Mouse (Mus musculus): ENCODE measurements around the gene Dip2a. TPM values are rescaled to one million over a fixed set of nuclear protein-coding genes. Genes with fewer than 3 reads are reported as not detected.
A peak's percentile ranks its signal among the peaks of the same experiment; 100 is the strongest.

Dip2a gene
- polyA plus RNA-seq, 1 experiment from 2014 or later, result 8.2 TPM

DNA sequence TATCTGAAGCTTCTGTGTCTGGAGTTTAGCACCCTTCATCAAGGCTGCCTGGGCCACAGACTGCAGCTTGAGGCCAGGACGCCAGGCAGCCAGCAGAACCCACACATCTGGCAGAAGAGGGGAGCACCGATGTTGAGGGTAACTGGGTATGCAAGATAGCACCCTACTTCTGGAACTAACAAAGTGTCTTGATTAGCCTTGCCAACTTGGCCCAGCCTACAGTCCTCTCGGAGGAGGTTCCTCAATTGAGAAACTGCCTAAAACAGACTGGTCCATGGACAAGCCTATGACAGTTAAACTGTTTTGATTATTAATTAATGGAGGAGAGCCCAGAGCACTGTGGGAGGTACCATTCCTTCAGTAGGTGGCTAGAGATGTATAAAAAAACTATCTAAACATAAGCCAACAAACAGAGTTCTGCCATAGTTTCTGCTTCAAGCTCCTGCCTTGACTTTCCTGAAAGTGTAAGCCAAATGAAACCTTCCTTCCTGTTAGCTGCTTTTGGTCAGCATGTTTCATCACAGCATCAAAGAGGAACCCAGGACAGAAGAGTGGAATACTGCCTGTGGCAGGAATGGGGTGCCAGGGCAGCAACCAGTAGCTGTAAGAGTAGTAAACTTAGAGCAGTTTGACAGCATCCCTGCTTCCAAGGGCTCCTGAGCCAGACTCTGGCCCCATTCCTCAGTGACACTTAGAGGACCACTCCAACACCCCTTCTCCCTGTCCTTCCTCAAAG, 55.0 kb downstream of the Dip2a start:
- WGBS, result 88% methylated on average over 3 of the region's 3 CpGs
- no peaks in the 10 kb centered on the region for H3K9me3 ChIP-seq
- no peak for DNase-seq (ENCODE audit: low spot score)

DNA sequence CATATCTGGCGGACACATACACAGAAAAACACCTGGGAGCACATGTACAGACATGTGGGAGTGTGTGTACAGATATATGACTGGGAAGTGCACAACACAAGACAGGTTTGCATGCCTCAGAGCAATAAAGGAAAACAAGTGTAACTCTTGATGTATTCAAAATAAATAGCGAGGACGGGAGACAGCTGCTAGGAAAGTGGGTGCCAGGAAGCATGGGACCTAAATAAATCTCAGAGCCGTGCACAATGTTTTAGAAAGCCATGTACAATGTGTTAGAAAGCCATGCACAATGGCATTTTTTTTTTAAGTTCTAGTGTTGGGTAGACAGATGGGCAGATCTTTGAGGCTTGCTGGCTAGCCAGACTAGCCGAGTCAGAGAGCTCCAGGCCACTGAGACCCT, 56.0 kb downstream of the Dip2a start:
- Histone ChIP-seq H3K27me3 (ENCODE audit: insufficient read depth, poor library complexity, severe bottlenecking) (no peaks in the 10 kb centered on the region), H3K9me3 (no peaks in the 10 kb centered on the region), H3K4me1 (replicated peaks) (no peaks in the 10 kb centered on the region), H3K36me3 (peaks cover 92% of the 10 kb centered on the region), H3K27ac (no peak overlapping the region), H3K4me3 (no peak overlapping the region)
- DNase-seq (ENCODE audit: low spot score), result no peak
- WGBS, result 91% methylated on average over 5 of the region's 5 CpGs

More for the DNA sequence above, 55.0 kb downstream of the Dip2a start:
- Histone ChIP-seq H3K27ac (no peak overlapping the region), H3K4me1 (replicated peaks) (no peaks in the 10 kb centered on the region), H3K36me3 (peaks cover 92% of the 10 kb centered on the region), H3K4me3 (no peak overlapping the region), H3K27me3 (ENCODE audit: insufficient read depth, poor library complexity, severe bottlenecking) (no peaks in the 10 kb centered on the region)

GRCm38 (mm10) chr10:76288268-76288993, 56.7 kb downstream of the Dip2a start:
- no peak for DNase-seq (ENCODE audit: low spot score)
- no peaks in the 10 kb centered on the region for H3K9me3 ChIP-seq
- peaks cover 92% of the 10 kb centered on the region for H3K36me3 ChIP-seq
- WGBS, result 84% methylated on average over 11 of the region's 11 CpGs
- no peaks in the 10 kb centered on the region for H3K4me1 ChIP-seq (replicated peaks)
- no peak overlapping the region for H3K27ac ChIP-seq
- H3K4me3 ChIP-seq, result no peak overlapping the region
- no peaks in the 10 kb centered on the region for H3K27me3 ChIP-seq (ENCODE audit: insufficient read depth, poor library complexity, severe bottlenecking)

DNA sequence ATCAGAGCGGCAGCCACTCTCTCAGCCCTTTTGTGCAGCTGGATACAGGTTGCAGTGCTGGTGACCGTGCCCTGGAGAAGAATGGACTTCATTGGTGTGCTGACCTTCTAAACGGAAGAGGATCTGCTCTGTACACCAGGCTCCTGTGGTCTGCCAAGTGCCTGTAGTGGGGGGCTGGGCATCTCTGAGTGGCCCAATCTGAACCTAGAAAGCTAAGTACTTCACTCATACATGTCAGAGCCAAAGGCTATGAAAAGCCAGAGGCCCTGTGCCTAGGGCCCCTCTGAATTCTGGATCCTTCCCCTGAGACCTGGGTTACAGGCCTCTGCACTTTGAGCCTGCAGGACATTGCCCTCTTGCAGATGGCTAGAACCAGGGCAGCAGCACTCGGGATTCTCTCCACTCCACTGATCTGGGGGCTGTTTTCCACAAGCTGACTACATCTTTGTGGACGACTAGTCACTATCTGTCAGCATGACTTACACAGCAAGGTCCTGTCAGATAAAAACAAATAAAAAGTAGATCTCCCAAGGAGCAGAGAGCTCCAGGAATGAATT, 66.5 kb downstream of the Dip2a start:
- 72% methylated on average over 5 of the region's 5 CpGs for WGBS
- peaks cover 85% of the 10 kb centered on the region for H3K36me3 ChIP-seq
- no peak for DNase-seq (ENCODE audit: low spot score)

GRCm38 (mm10) chr10:76275256-76275655, 69.8 kb downstream of the Dip2a start:
- Histone ChIP-seq H3K4me1 (replicated peaks) (no peaks in the 10 kb centered on the region), H3K27me3 (ENCODE audit: insufficient read depth, poor library complexity, severe bottlenecking) (no peaks in the 10 kb centered on the region), H3K9me3 (no peaks in the 10 kb centered on the region), H3K27ac (no peak overlapping the region), H3K4me3 (no peak overlapping the region), H3K36me3 (peaks cover 85% of the 10 kb centered on the region)
- DNase-seq (ENCODE audit: low spot score), result no peak
- 79% methylated on average over 10 of the region's 10 CpGs for WGBS

More for the DNA sequence above, 66.5 kb downstream of the Dip2a start:
- H3K4me1 ChIP-seq (replicated peaks), result no peaks in the 10 kb centered on the region
- H3K9me3 ChIP-seq, result no peaks in the 10 kb centered on the region
- no peak overlapping the region for H3K4me3 ChIP-seq
- no peaks in the 10 kb centered on the region for H3K27me3 ChIP-seq (ENCODE audit: insufficient read depth, poor library complexity, severe bottlenecking)
- no peak overlapping the region for H3K27ac ChIP-seq

DNA sequence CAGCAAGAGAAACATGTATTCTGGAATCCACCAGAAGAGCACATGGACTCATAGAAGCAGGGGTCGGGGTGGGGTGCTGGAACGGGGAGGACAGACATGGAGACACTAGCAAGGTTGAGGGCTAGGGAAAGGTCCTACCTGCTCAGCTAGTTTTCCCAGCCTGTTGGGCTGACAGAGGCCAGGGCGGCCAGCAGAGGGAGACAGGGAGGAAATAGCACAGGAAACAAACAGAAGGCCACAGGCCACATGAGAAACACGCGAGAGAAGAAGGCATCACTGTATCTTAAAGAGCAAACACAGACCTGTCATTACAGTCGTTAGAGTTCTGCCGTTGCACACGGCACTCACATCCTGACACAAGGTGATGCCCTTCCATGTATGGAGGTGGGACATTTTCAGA, 73.9 kb downstream of the Dip2a start:
- Histone ChIP-seq H3K27ac (no peak overlapping the region), H3K36me3 (peaks cover 84% of the 10 kb centered on the region), H3K27me3 (ENCODE audit: insufficient read depth, poor library complexity, severe bottlenecking) (no peaks in the 10 kb centered on the region), H3K4me3 (no peak overlapping the region), H3K9me3 (no peaks in the 10 kb centered on the region), H3K4me1 (replicated peaks) (no peaks in the 10 kb centered on the region)
- DNase-seq (ENCODE audit: low spot score), result peak; percentile 24
- 57% methylated on average over 8 of the region's 8 CpGs for WGBS

DNA sequence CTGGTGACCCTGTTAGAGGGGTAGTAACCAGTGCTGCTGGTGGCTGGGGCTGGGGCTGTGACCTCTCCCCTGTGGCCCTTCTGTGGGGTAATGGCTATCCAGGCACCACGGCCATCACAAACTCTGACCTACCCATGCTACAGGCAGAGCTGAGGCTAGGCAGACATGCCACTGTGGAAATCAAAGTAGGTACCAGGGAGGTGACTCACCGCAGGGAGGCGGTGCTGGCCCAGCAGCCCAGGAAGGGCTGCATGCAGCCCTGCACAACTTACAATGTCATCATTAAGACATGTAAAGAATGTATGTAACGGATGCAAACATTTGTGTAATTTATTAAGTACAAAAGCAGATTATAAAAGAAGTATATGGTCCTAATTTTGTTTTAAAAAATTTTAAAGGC, 82.7 kb downstream of the Dip2a start:
- H3K27ac ChIP-seq, result 0 out of 2 replicates have a peak overlapping the region, but pooled peaks have one; percentile 50
- 56% methylated on average over 4 of the region's 4 CpGs for WGBS

DNA sequence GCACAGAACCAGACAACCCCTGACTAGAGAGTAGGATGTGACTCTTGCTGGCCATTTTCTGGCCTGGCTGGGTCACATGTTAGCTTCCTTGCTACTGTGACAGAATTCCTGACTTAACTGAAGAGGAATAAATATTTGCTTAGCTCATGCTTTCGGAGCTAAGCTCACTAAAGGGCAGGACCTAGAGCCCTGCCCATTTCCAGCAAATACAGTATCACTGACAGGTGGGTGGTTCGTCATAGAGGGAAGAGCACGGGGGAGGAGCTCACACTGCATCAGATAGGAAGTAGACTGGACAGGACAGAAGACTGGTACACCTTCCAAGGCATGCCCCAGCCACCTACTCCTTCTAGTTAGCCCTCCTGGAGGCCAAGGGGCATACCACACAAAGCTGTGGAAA, 83.6 kb downstream of the Dip2a start:
- DNase-seq (ENCODE audit: low spot score), result no peak
- no peak overlapping the region for H3K27ac ChIP-seq
- H3K4me3 ChIP-seq, result no peak overlapping the region
- peaks cover 26% of the 10 kb centered on the region for H3K4me1 ChIP-seq (replicated peaks)
- no peaks in the 10 kb centered on the region for H3K27me3 ChIP-seq (ENCODE audit: insufficient read depth, poor library complexity, severe bottlenecking)
- H3K9me3 ChIP-seq, result no peaks in the 10 kb centered on the region
- peaks cover 23% of the 10 kb centered on the region for H3K36me3 ChIP-seq
- WGBS, result 84% methylated on average over 3 of the region's 3 CpGs

More for the DNA sequence above, 82.7 kb downstream of the Dip2a start:
- H3K27me3 ChIP-seq (ENCODE audit: insufficient read depth, poor library complexity, severe bottlenecking), result no peaks in the 10 kb centered on the region
- H3K36me3 ChIP-seq, result peaks cover 30% of the 10 kb centered on the region
- no peak for DNase-seq (ENCODE audit: low spot score)
- H3K9me3 ChIP-seq, result no peaks in the 10 kb centered on the region
- H3K4me1 ChIP-seq (replicated peaks), result peaks cover 26% of the 10 kb centered on the region
- H3K4me3 ChIP-seq, result no peak overlapping the region

GRCm38 (mm10) chr10:76260358-76261059, 84.6 kb downstream of the Dip2a start:
- H3K4me1 ChIP-seq (replicated peaks), result peaks cover 26% of the 10 kb centered on the region
- peak overlapping the region; percentile 50; the same call in 1 of the 2 replicates for H3K27ac ChIP-seq
- no peaks in the 10 kb centered on the region for H3K9me3 ChIP-seq
- whole genome bisulfite sequencing, result 64% methylated on average over 11 of the region's 11 CpGs
- no peak overlapping the region for H3K4me3 ChIP-seq
- peak; percentile 29 for DNase-seq (ENCODE audit: low spot score)
- no peaks in the 10 kb centered on the region for H3K27me3 ChIP-seq (ENCODE audit: insufficient read depth, poor library complexity, severe bottlenecking)
- H3K36me3 ChIP-seq, result peaks cover 14% of the 10 kb centered on the region

DNA sequence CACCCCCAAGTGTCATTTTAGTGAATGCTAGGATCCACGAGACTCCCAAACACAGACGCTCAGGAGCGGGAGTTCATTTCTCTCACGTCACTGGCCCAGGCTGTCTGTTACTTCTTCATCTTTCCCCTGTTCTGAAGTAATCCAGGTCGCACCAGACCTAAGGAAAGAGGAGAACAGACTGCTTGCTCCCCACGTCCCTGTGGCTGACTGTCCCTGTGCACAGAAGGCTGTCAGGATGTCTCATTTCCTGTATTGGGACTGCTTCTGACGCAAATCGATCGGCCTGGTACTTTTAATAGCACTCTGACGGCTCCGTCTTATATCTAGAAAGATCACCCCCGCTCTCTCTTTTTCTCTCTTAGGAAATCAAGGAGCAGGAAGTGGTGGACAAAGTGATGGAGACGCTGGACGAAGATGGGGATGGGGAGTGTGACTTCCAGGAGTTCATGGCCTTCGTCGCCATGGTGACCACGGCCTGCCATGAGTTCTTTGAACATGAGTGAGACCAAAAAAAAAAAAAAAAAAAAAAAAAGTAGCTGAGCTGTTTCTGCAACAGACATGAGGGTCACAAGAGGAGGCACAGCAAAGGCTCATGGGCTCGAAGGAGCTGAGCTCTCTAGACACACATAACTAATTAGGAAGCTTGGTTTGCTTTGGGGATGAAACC, 85.4 kb downstream of the Dip2a start:
- peak; percentile 33 for DNase-seq (ENCODE audit: low spot score)
- H3K4me3 ChIP-seq, result no peak overlapping the region
- H3K27me3 ChIP-seq (ENCODE audit: insufficient read depth, poor library complexity, severe bottlenecking), result no peaks in the 10 kb centered on the region
- peaks cover 26% of the 10 kb centered on the region for H3K4me1 ChIP-seq (replicated peaks)
- WGBS, result 72% methylated on average over 18 of the region's 18 CpGs
- peak overlapping the region; percentile 50; the same call in 1 of the 2 replicates for H3K27ac ChIP-seq
- peaks cover 7% of the 10 kb centered on the region for H3K36me3 ChIP-seq
- no peaks in the 10 kb centered on the region for H3K9me3 ChIP-seq

- Histone ChIP-seq H3K27me3 (ENCODE audit: insufficient read depth, poor library complexity, severe bottlenecking) (no peaks in the 10 kb centered on the region), H3K27ac (no peak overlapping the region; the same call in 1 of the 2 replicates), H3K9me3 (no peaks in the 10 kb centered on the region), H3K4me1 (replicated peaks) (peaks cover 26% of the 10 kb centered on the region), H3K4me3 (no peak overlapping the region), H3K36me3 (no peaks in the 10 kb centered on the region)
- DNase-seq (ENCODE audit: low spot score), result no peak
- 87% methylated on average over 12 of the region's 12 CpGs for WGBS
Measured at GRCm38 (mm10) chr10:76257719-76258390, 87.2 kb downstream of the Dip2a start.

- H3K4me1 ChIP-seq (replicated peaks), result peaks cover 23% of the 10 kb centered on the region
- H3K27me3 ChIP-seq (ENCODE audit: insufficient read depth, poor library complexity, severe bottlenecking), result no peaks in the 10 kb centered on the region
- H3K36me3 ChIP-seq, result no peaks in the 10 kb centered on the region
- no peak overlapping the region for H3K4me3 ChIP-seq
- no peak for DNase-seq (ENCODE audit: low spot score)
- no peaks in the 10 kb centered on the region for H3K9me3 ChIP-seq
- no peak overlapping the region for H3K27ac ChIP-seq
- 95% methylated on average over 7 of the region's 7 CpGs for whole genome bisulfite sequencing
Measured at GRCm38 (mm10) chr10:76257231-76257630, 87.9 kb downstream of the Dip2a start.

Data from hindbrain, embryonic 10.5 days (tissue).